10 mouse cellular contexts compared by ENCODE assay signal in the genomic region with DNA sequence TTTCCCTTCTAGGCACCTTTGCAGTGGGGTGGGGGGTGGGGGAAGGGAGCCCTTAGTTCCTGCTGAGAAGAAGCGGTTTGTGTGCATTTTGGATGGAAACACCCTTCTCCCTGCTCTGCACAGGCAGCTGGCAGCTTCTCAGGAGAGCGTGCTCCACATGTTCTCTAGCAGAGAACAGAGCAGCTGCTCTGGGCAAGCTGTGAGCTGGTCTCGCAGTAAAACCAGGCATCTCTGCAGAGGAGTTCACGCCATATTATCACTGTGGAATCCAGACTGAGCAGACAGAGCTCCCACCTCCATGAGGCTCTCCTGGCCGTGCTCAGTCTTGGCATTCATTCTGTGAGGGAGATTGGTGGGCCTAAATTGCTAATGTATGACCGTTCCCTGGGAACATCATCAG. TPM values are rescaled to one million over a fixed set of nuclear protein-coding genes. Genes with fewer than 3 reads are reported as not detected.
DNase-seq lines count a peak whose midpoint lies in the region.
"Had no signal": no experiment of that assay in that cellular context is flagged by ENCODE, and none has a peak within 500 bp of the region (broad histone marks: within the 10 kb centered on the region; RNA-seq: fewer than 3 reads in every experiment).

No protein-coding gene starts in this region.

- peak; percentile 31 to 41 for DNase-seq in cerebellum, postnatal 14 days
- DNase-seq in cerebellum, postnatal 36 days, result no peak
- peak; percentile 21 to 59 for DNase-seq in layer of hippocampus, adult 18-20 months (ENCODE audit: low spot score in 2 of 2)
- DNase-seq in layer of hippocampus, postnatal 25 days (ENCODE audit: extremely low spot score in 1 of 2, low spot score in 1 of 2), result no peak
- peak; percentile 48 for DNase-seq in layer of hippocampus, postnatal 14 days (ENCODE audit: low spot score in 2 of 2)
- peak; percentile 48 for DNase-seq in right cerebral cortex, postnatal 14 days
- no peak for DNase-seq in heart, postnatal 4 days
- no peak for DNase-seq in yolk sac, embryonic 10.5 days (ENCODE audit: low spot score)
- DNase-seq: kidney, adult 8-10 months; liver had no signal

RNA-seq across cellular contexts. Expression of gene Arhgef3, which starts 12.0 kb away (rescaled TPM):
- 10 to 100 TPM; 84.2 to 92.7 TPM for total RNA-seq in layer of hippocampus, adult 18-20 months (2021)
- 10 to 100 TPM; 61.4 to 77.2 TPM for total RNA-seq in layer of hippocampus, postnatal 25 days (2021)
- total RNA-seq in layer of hippocampus, postnatal 14 days (2021), result 10 to 100 TPM; 53.9 to 55.8 TPM
- total RNA-seq in heart, postnatal 4 days (2021), result 10 to 100 TPM; 30.5 to 31.9 TPM

Comparison
In these comparisons a context has a peak if more than half of its experiments do, and no peak if none do; other contexts are left out.
1. DNase-seq: peak in cerebellum, postnatal 14 days (2 of 2), layer of hippocampus, adult 18-20 months (2 of 2), layer of hippocampus, postnatal 14 days (2 of 2) and right cerebral cortex, postnatal 14 days (single experiment); none in cerebellum, postnatal 36 days (0 of 2), layer of hippocampus, postnatal 25 days (0 of 2), heart, postnatal 4 days (single experiment) and yolk sac, embryonic 10.5 days (single experiment).